Mouse (Mus musculus): ENCODE measurements around the gene Rhbdf1.
A peak's percentile ranks its signal among the peaks of the same experiment; 100 is the strongest.
"Not testable (repeated sequence)": the region's sequence is repeated elsewhere in the genome, so short reads cannot be mapped to it uniquely, and the experiment has no call there.

Rhbdf1 gene

GRCm38 (mm10) chr11:32221225-32221950, 712 bp downstream of the Rhbdf1 start:
- peak; percentile 55 for DNase-seq (ENCODE audit: low read depth, low spot score)

- DNase-seq (ENCODE audit: low read depth, low spot score), result no peak
Observed at GRCm38 (mm10) chr11:32220607-32221224, 1.4 kb downstream of the Rhbdf1 start.

GRCm38 (mm10) chr11:32219287-32219686, 2.8 kb downstream of the Rhbdf1 start:
- no peak for DNase-seq (ENCODE audit: low read depth, low spot score)

- no peak for DNase-seq (ENCODE audit: low read depth, low spot score)
Observed at GRCm38 (mm10) chr11:32218501-32219050, 3.5 kb downstream of the Rhbdf1 start.

- DNase-seq (ENCODE audit: low read depth, low spot score), result no peak
Observed at GRCm38 (mm10) chr11:32216851-32217250, 5.2 kb downstream of the Rhbdf1 start.

GRCm38 (mm10) chr11:32215372-32216162, 6.5 kb downstream of the Rhbdf1 start:
- no peak for DNase-seq (ENCODE audit: low read depth, low spot score)

GRCm38 (mm10) chr11:32210623-32211022, 11.5 kb downstream of the Rhbdf1 start:
- DNase-seq (ENCODE audit: low read depth, low spot score), result no peak

DNA sequence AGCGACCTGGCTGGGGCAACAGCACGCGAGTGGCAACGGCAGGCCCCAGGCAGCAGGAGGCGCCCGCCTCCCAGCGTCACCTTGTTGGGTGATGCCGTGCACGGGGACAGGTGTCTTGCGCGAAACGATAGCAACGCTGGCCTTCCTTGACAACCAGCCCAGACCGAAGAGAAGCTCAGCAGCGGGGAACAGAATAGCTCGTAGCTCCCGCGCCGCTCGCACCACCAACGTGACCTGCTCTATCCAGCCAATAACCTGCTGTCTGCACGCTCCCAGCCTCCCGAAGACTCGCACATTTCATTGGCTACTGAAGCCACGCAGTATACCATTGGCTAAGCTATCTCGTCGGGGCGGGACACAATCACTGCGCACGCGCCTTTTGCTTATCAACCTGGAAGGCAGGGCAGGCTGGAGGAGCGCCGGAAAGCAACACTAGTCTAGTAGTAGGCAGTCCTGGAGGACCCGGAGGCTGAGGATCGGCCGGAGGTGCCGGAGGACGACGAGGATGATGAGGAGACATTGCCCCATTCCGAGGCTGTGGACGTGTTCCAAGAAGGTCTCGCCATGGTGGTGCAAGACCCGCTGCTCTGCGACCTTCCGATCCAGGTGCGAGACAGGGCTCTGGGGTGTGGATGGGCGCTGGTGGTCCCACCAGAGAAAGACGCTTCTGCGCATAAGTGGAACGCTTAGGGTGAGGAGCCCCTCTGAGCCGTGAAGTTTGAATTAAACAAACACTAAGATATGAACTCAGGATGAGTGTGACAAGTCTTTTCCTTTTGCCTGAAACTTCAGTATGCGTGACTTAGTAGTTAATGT, 16.8 kb downstream of the Rhbdf1 start, which contains the start of gene Snrnp25:
Gene Snrnp25 (plus strand): TSS at position 358 of the 816 bp plus-strand sequence.
- peak; percentile 93 for DNase-seq (ENCODE audit: low read depth, low spot score)

GRCm38 (mm10) chr11:32201922-32202685, 20.0 kb downstream of the Rhbdf1 start:
- no peak for DNase-seq (ENCODE audit: low read depth, low spot score)

GRCm38 (mm10) chr11:32200992-32201391, 21.1 kb downstream of the Rhbdf1 start:
- not testable (repeated sequence) for DNase-seq (ENCODE audit: low read depth, low spot score)

- no peak for DNase-seq (ENCODE audit: low read depth, low spot score)
Observed at GRCm38 (mm10) chr11:32200075-32200601, 22.0 kb downstream of the Rhbdf1 start, which contains the start of gene Il9r. Gene Il9r, minus strand, starts transcription at chr11:32200279.

DNA sequence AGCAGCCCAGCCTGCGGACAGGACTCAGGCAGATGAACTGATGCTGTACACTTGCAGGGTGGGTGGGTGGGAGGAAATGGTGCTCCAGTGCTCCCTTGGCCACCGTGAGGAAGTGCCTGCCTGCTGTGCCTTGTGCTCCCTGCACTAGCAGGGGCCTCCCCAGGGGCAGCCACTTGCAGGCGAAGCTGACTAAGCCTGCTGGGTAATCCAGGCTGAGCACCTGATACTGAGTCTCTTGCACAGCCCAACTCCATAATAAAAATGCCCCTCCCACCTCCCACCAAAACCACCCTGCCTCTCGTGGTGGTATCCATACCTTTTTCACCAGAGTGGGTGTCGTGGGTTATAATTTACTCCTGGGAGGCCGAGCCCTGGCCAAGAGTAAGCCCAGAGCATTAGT, 22.9 kb downstream of the Rhbdf1 start:
- no peak for DNase-seq (ENCODE audit: low read depth, low spot score)

DNA sequence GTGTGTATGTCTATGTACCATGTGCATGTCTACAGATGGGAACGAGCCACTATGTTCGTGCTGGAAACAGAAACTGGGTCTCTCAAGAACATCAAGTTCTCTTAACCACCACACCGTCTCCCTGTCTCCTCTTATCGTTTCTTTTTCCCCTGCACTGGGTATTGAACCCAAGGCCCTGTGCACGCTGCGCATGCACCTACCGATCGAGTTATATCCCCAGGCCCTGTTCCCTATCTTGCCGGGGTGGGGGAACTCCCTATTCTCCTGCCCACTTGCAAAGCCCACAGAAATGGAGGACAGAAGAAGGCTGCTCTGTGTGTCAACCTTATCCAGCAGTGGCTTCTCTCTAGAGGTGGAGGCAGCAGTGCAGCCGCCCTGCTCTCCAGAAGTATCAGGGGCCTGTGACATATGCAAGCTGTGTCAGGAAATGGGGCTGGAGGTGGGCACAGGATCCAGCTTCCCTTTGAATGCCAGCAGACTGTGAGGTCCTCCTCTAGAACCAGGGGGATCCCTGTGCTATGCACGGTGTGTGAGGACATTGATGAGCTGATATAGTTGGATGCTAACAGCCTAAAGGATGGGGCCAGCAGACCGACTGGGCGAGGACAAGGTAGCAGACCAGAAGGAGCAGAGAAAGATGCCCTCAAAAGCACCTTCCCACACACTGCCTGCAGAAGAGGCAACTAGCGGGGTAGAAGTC, 23.7 kb downstream of the Rhbdf1 start:
- DNase-seq (ENCODE audit: low read depth, low spot score), result no peak

DNA sequence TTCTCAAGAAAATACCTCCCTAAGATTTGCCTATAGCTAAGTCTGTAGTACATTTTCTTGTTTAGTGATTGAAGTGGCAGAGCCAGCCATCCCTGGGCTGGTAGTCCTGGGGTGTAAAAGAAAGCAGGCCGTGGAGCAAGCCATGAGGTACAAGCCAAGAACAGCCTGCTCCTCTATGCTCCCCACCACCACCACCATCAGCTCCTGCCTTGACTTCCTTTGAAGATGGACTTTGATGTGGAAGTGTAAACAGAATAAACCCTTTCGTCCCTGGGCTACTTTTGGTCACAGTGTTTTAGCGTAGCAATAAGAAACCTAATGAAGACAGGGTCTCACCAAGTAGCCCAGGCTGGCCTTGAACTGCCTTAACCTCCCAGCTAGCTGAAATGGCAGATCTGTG, 24.3 kb downstream of the Rhbdf1 start:
- no peak for DNase-seq (ENCODE audit: low read depth, low spot score)

DNA sequence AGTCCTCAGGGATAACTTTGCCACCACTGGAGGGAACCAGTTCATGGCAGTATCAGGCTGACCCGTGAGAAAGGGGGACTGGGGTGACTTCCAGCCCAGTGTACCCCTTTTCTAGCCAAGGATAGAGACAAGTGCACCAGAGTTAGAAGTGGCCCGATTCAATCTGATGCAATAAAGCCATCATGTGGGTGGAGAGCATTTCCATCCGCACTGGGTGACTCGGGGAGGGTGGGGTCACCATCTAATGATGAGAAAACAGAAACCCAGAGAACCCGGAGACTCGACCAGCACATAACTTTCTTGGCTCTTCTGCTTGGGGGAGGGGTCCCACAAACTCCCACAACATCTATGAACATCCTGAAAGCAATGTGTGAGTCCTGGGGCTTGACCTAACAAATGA, 25.4 kb downstream of the Rhbdf1 start:
- DNase-seq (ENCODE audit: low read depth, low spot score), result no peak

GRCm38 (mm10) chr11:32195867-32196540, 26.1 kb downstream of the Rhbdf1 start:
- DNase-seq (ENCODE audit: low read depth, low spot score), result no peak

DNA sequence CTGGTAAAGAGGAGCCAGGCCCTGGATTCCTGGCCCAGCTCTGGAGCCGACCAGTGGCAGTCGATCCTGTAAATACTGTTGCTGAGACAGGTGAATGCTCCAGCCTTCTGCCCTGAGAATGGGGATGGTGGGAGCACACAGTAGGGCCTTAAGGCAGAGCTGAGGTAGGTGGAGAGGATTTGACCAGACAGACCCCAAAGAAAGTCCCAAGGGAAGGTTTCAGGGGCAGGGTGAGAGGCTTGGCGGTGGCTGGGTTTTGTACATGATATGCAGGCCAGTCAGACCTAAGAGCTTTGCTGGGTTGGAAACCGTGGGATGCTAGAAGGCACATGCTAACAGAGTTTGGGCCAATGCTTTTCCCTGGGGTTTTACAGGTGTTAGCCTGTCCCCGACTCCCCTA, 27.5 kb downstream of the Rhbdf1 start:
- no peak for DNase-seq (ENCODE audit: low read depth, low spot score)

DNA sequence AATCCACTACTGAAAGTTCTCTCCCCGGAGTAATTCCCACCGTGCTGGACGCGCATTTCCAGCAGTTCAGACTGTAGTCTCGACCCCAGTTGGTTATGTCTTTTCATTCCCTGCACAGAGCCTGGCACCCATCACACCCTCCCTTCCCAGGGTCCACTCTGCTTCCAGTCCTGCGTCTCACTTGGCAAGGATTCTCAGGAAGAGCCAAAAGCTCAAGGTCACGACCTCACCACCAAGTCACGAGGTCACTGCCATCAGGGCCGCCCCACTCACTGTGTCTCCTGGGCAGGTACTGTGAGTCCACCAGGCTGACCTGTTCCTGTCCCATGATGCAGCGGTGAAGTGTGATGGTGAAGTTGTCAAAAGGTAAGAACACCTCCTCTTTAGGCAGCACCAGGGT, 28.0 kb downstream of the Rhbdf1 start:
- no peak for DNase-seq (ENCODE audit: low read depth, low spot score)

- DNase-seq (ENCODE audit: low read depth, low spot score), result no peak
Observed at GRCm38 (mm10) chr11:32193156-32193555, 28.9 kb downstream of the Rhbdf1 start.

Measured in embryo, embryonic 11.5 days (tissue).